Mouse (Mus musculus) midbrain, embryonic 14.5 days (tissue): ENCODE data around the gene Pde10a. TPM values are rescaled to one million over a fixed set of nuclear protein-coding genes. Genes with fewer than 3 reads are reported as not detected.

Experiments used
- ATAC-seq: fragments of 200-750 bp; cut with Nextera tagmentation; 2 replicates; pipeline ENCODE4 v1.8.0; 2017; ENCODE audit warnings: moderate number of reproducible peaks, moderate library complexity; ENCODE audit not compliant: low FRiP score, low TSS enrichment
- DNase-seq: peaks from one replicate; pipeline ENCODE4 v3.0.0-alpha.2; 2015
- H3K27ac ChIP-seq: fragments of 300-500 bp; sonication (generic); replicated peaks from 2 replicates; pipeline ENCODE4 v1.5.1; 2014; ENCODE audit warnings: mild to moderate bottlenecking, low read depth, low read length, moderate library complexity
- H3K27me3 ChIP-seq: fragments of 300-500 bp; sonication (generic); 2 replicates; pipeline ENCODE4 v1.6.1; 2014; ENCODE audit warnings: low read length, control low read depth, mixed read lengths; ENCODE audit not compliant: control insufficient read depth, insufficient read depth
- H3K36me3 ChIP-seq: fragments of 300-500 bp; sonication (generic); 2 replicates; pipeline ENCODE4 v1.6.1; 2014; ENCODE audit warnings: low read length, control low read depth; ENCODE audit not compliant: control insufficient read depth, insufficient read depth
- H3K4me1 ChIP-seq: fragments of 300-500 bp; sonication (generic); 2 replicates; pipeline ENCODE4 v1.6.1; 2014; ENCODE audit warnings: mild to moderate bottlenecking, antibody characterized with exemption, low read length, control low read depth; ENCODE audit not compliant: control insufficient read depth, insufficient read depth
- H3K4me2 ChIP-seq: fragments of 300-500 bp; sonication (generic); 2 replicates; pipeline ENCODE4 v1.6.1; 2014; ENCODE audit warnings: mild to moderate bottlenecking, low read length, moderate library complexity
- H3K4me3 ChIP-seq: fragments of 300-500 bp; sonication (generic); replicated peaks from 2 replicates; pipeline ENCODE4 v1.5.1; 2014; ENCODE audit warnings: low read depth, low read length
- H3K9ac ChIP-seq: fragments of 300-500 bp; sonication (generic); replicated peaks from 2 replicates; pipeline ENCODE4 v1.6.1; 2014; ENCODE audit warnings: mild to moderate bottlenecking, low read length, moderate library complexity
- H3K9me3 ChIP-seq: fragments of 300-500 bp; sonication (generic); 2 replicates; pipeline ENCODE4 v1.6.1; 2016; ENCODE audit warnings: low read length, control low read depth, mixed read lengths; ENCODE audit not compliant: control insufficient read depth
- WGBS: fragments of 180-500 bp; shearing (Covaris S2); extraction: QIAGEN DNeasy Blood & Tissue Kit; methylation state at CpG from one replicate; pipeline ENCODE4 v1.1.7; 2014; 5-methylcytosine and 5-hydroxymethylcytosine counted together
- polyA plus RNA-seq: library from polyadenylated mRNA; unstranded; fragments of >200 nt; fragmentation: Nextera tagmentation; extraction: Ambion mirVana; gene quantifications from 2 replicates; pipeline ENCODE4 v1.2.1, GENCODE M21; 2014

The Pde10a gene
- polyA plus RNA-seq, 1 experiment from 2014 or later, result 14.1 TPM

DNA sequence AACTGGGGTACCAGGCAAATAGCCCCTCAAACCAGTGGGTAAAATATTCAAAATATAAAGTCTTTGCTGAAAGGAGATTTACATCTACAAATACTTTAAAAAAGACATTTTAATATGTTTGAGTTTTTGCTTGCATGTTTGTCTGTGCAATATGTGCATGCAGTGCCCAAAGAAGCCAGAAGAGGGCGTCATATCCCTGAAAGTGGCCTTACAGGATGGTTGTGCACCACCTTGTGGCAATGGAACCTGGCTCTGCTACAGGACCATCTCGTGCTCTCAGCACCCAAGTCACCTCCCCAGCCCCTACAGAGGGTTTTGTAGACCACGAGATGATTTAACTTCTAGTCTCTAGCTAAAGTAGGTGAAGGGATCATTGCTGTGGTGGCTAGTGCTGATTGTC, 8.7 kb downstream of the Pde10a start:
- WGBS, result 52% methylated on average over 3 of the region's 3 CpGs
- ATAC-seq, result no peak

DNA sequence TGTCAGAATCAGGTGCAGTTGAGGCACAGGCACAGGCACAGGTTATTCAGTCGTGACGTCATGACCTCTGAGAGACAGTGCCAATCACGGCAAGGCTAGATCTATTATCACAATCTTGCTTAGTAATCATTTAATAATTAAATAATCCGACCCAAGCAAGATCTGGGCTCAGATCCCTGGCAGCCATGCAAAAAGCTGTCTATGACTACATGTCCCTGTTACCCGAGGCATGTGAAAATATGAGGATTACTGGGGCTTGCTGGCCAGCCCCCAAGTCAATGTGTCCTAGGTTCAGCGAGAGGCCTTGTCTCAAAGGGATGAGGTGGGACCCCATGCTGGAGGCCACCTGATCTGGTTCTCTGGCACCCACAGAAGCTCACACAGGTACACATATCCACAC, 11.3 kb downstream of the Pde10a start:
- no peak overlapping the region for H3K4me2 ChIP-seq
- no peaks in the 10 kb centered on the region for H3K36me3 ChIP-seq
- no peak overlapping the region for H3K27ac ChIP-seq
- no peak overlapping the region for H3K4me3 ChIP-seq
- DNase-seq (no peak), ATAC-seq (no peak)
- no peaks in the 10 kb centered on the region for H3K4me1 ChIP-seq
- whole genome bisulfite sequencing, result 81% methylated on average over 6 of the region's 6 CpGs
- H3K9me3 ChIP-seq, result no peaks in the 10 kb centered on the region
- H3K27me3 ChIP-seq, result no peaks in the 10 kb centered on the region
- no peak overlapping the region for H3K9ac ChIP-seq

More for the DNA sequence above, 8.7 kb downstream of the Pde10a start:
- H3K9ac ChIP-seq, result no peak overlapping the region
- no peaks in the 10 kb centered on the region for H3K27me3 ChIP-seq
- no peak overlapping the region for H3K4me2 ChIP-seq
- H3K9me3 ChIP-seq, result no peaks in the 10 kb centered on the region
- DNase-seq, result no peak
- H3K4me1 ChIP-seq, result no peaks in the 10 kb centered on the region
- no peak overlapping the region for H3K27ac ChIP-seq
- H3K36me3 ChIP-seq, result no peaks in the 10 kb centered on the region
- H3K4me3 ChIP-seq, result no peak overlapping the region

DNA sequence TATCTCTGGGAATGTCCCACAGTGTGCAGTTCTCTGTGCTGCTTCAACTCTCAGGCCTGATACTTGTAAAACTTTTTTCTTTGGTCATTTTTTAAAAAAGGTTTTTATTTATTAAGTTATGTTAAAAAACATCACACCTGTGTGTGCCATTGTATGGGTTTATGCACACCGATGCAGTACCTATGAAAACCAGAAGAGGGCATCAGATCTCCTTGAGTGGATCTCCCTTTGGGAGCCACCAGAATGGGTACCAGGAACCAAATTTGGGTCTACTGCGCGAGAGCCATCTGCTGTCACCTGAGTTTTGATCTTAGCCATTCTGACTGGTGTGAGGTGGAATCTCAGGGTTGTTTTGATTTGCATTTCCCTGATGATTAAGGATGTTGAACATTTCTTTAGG, 12.9 kb downstream of the Pde10a start:
- Histone ChIP-seq H3K9ac (no peak overlapping the region), H3K27me3 (no peaks in the 10 kb centered on the region), H3K36me3 (no peaks in the 10 kb centered on the region), H3K4me3 (no peak overlapping the region), H3K4me1 (no peaks in the 10 kb centered on the region), H3K9me3 (no peaks in the 10 kb centered on the region), H3K27ac (no peak overlapping the region), H3K4me2 (no peak overlapping the region)
- WGBS, result 73% methylated on average over 3 of the region's 3 CpGs
- ATAC-seq, result no peak
- peak; percentile 7 for DNase-seq

DNA sequence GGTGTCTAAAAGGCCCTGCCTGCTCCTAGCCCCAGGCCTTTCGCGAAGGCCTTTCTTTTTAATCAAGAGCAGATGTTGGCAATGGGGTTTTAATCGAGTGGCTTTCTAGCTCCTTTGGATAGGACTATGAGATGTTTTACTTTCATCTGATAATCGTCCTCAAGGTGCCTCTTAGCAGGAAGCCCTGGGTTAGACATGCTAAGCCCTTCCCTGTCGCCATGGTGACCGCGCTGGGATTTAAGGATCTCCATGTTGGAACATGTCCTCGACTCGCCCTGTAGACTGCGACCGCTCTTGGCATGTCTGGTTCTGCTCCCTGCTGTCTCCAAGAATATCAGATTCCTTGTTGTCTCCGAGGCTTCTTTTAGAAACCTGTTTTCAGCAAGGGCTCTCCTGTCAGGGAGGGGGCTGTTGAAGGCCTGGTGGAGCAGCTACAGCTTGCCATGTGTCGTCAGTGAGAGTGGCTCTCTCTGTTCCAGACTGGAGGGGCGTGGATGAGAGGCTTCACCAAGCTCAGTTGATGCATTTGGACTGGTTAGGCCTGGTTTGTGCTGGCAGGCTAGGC, 16.9 kb downstream of the Pde10a start:
- DNase-seq (no peak), ATAC-seq (no peak)
- WGBS, result 69% methylated on average over 14 of the region's 14 CpGs
- H3K36me3 ChIP-seq, result no peaks in the 10 kb centered on the region
- H3K4me3 ChIP-seq, result no peak overlapping the region
- no peak overlapping the region for H3K27ac ChIP-seq
- no peak overlapping the region for H3K9ac ChIP-seq
- H3K4me2 ChIP-seq, result no peak overlapping the region
- no peaks in the 10 kb centered on the region for H3K9me3 ChIP-seq
- H3K4me1 ChIP-seq, result no peaks in the 10 kb centered on the region
- H3K27me3 ChIP-seq, result no peaks in the 10 kb centered on the region

DNA sequence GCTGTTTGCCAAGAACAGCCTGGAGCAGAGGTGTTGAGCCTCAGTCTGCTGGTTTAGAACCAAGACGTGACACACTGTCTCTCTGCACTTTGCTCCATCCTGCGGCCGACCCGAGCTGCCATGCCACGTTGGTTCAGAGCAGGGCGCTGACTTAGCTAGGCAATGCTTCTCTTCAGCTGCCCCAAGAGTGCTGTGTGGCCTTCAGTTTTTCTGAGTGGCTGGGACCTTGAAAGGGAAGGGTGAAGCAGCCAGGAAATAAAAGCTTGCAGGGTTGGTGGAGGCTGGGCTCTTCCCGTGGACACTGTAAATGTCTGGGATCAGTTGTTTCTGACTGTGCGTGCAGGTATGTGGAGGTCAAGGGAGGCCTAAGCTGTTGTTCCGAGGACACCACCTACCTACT, 21.2 kb downstream of the Pde10a start:
- no peak overlapping the region for H3K4me3 ChIP-seq
- no peak overlapping the region for H3K27ac ChIP-seq
- H3K9me3 ChIP-seq, result no peaks in the 10 kb centered on the region
- no peak overlapping the region for H3K9ac ChIP-seq
- no peaks in the 10 kb centered on the region for H3K36me3 ChIP-seq
- H3K4me1 ChIP-seq, result no peaks in the 10 kb centered on the region
- ATAC-seq (no peak), DNase-seq (no peak)
- no peaks in the 10 kb centered on the region for H3K27me3 ChIP-seq
- WGBS, result 92% methylated on average over 9 of the region's 9 CpGs
- H3K4me2 ChIP-seq, result no peak overlapping the region

DNA sequence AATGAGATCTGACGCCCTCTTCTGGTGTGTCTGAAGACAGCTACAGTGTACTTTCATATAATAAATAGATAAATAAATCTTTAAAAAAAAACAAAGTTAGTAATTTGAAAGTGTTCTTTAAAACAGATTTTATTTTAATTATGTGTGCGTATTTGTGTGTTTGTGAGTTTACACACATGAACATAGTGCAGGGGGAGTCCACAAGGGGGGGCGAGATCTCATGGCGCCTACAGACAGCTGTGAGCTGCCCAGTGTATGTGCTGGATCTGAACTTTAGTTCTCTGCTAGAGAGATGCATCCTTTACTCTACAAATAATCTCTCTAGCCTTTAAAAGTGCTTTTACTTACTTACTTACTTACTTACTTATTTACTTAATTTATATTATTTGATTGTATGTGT, 23.6 kb downstream of the Pde10a start:
- Histone ChIP-seq H3K4me2 (no peak overlapping the region), H3K4me3 (no peak overlapping the region), H3K9ac (no peak overlapping the region), H3K4me1 (no peaks in the 10 kb centered on the region), H3K36me3 (no peaks in the 10 kb centered on the region), H3K27ac (no peak overlapping the region), H3K9me3 (no peaks in the 10 kb centered on the region), H3K27me3 (no peaks in the 10 kb centered on the region)
- WGBS, result 84% methylated on average over 4 of the region's 4 CpGs
- DNase-seq, result no peak
- no peak for ATAC-seq

DNA sequence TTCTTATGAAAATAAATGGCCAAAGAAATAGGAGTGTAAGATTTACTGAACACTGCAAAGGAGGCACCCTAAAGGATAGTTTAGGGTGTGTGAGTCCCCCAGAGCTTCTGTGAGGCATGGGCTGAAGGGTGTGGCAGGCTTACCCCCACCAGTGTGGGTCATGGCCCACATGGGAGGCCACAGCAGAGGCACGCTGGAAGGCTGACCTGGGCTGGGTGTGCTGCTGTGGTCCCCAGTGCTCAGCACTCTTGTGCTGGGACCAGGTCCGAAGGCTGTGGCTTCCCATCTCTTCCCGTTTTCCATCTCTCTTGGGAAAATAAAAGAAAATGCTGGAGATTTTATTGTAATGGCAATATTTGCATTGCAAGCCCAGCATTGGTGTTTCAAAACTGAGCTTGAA, 26.5 kb downstream of the Pde10a start:
- DNase-seq, result no peak
- Histone ChIP-seq H3K9ac (no peak overlapping the region), H3K27ac (no peak overlapping the region), H3K4me1 (no peaks in the 10 kb centered on the region), H3K9me3 (no peaks in the 10 kb centered on the region), H3K4me3 (no peak overlapping the region), H3K4me2 (no peak overlapping the region), H3K27me3 (no peaks in the 10 kb centered on the region), H3K36me3 (no peaks in the 10 kb centered on the region)
- no peak for ATAC-seq
- 81% methylated on average over 3 of the region's 3 CpGs for WGBS

DNA sequence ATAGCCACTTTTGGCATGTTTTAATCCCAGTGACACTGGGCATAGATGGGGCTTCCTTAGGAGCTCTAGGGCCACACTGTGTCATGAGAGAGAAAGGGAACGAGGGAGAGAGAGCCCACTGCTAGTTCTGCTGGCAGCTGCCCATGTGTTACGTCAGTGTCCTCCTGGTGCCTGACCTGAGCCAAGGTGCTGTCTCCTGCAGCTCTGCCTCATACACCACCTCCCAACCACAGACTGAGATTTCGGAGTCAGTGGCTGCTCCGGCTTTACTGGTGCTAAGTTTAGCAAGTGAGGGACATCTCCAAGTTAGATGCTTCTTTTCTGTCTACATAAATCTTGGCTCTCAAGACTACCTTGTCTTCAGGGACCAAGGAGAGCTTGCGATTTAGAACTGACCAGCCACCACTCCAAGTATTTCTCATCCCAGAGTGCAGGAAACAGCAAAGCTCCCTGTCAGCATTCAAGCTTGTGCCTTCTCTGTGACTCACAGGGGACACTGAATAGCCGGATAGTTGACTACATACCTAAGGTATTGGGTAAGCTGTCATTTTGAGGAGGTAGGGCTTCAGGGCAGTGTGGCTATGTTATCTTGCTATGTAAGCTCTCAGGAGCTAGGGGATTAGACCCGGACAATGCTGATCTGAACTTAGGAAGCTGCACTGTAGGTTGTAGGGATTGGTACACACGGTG, 27.3 kb downstream of the Pde10a start:
- Histone ChIP-seq H3K27me3 (no peaks in the 10 kb centered on the region), H3K9me3 (no peaks in the 10 kb centered on the region), H3K4me1 (no peaks in the 10 kb centered on the region), H3K9ac (no peak overlapping the region), H3K27ac (no peak overlapping the region), H3K36me3 (no peaks in the 10 kb centered on the region), H3K4me2 (no peak overlapping the region), H3K4me3 (no peak overlapping the region)
- DNase-seq (no peak), ATAC-seq (no peak)
- WGBS, result 89% methylated on average over 8 of the region's 8 CpGs

DNA sequence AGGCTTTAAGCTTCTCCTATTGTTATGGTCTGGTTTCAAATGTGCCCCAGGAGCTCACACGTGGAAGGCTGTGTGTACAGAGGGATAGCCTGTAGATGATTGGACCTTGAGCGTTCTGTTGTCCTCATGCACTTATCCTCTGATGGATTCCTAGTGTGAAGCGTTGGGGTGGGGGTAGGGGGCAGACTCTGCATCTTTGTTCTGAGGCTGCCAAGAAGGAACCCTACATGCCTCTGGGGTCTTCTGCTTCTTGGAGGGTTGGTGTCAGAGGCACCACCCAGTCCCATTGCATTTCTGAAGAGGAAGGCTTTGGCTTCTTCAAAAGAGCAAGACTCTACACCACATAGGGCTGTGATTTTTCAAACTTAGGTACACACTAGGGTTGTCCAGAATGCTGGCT, 28.4 kb downstream of the Pde10a start:
- WGBS, result 64% methylated on average over 3 of the region's 3 CpGs
- no peak overlapping the region for H3K9ac ChIP-seq
- H3K9me3 ChIP-seq, result no peaks in the 10 kb centered on the region
- no peak overlapping the region for H3K27ac ChIP-seq
- no peaks in the 10 kb centered on the region for H3K27me3 ChIP-seq
- H3K4me1 ChIP-seq, result no peaks in the 10 kb centered on the region
- ATAC-seq, result no peak
- no peak overlapping the region for H3K4me2 ChIP-seq
- no peak for DNase-seq
- no peaks in the 10 kb centered on the region for H3K36me3 ChIP-seq
- H3K4me3 ChIP-seq, result no peak overlapping the region
